Mouse (Mus musculus): Measurements from ENCODE around the gene Dip2b. TPM values are rescaled to one million over a fixed set of nuclear protein-coding genes. Genes with fewer than 3 reads are reported as not detected.

The Dip2b gene
- polyA plus RNA-seq, 1 experiment = 35.9 TPM

GRCm38 (mm10) chr15:100178487-100178886 is 140.0 kb downstream of the Dip2b start:
- Histone ChIP-seq H3K27ac (ENCODE audit: insufficient read depth, low read length) (no peak overlapping the region), H3K4me1 (ENCODE audit: control insufficient read depth, insufficient read depth, low read length) (peaks cover 3% of the 10 kb centered on the region; the same call in 1 of the 2 replicates), H3K4me3 (ENCODE audit: insufficient read depth, low read length) (no peak overlapping the region)
- TF ChIP-seq POLR2A (IDR thresholded peaks at IDR 0.05; ENCODE audit: extremely low read depth, insufficient read depth, low read length) = no peak
- TF ChIP-seq CTCF (IDR thresholded peaks at IDR 0.05; ENCODE audit: extremely low read depth, insufficient read depth, low read length) = no peak

- Histone ChIP-seq H3K4me3 (ENCODE audit: insufficient read depth, low read length) (no peak overlapping the region), H3K27ac (ENCODE audit: insufficient read depth, low read length) (0 out of 2 replicates have a peak overlapping the region, but pooled peaks have one; percentile 2), H3K4me1 (ENCODE audit: control insufficient read depth, insufficient read depth, low read length) (peaks cover 3% of the 10 kb centered on the region; the same call in 1 of the 2 replicates)
- TF ChIP-seq POLR2A (IDR thresholded peaks at IDR 0.05; ENCODE audit: extremely low read depth, insufficient read depth, low read length) (no peak), CTCF (IDR thresholded peaks at IDR 0.05; ENCODE audit: extremely low read depth, insufficient read depth, low read length) (no peak)
Observed at GRCm38 (mm10) chr15:100179685-100180084, 141.2 kb downstream of the Dip2b start.

GRCm38 (mm10) chr15:100180221-100180620 is 141.8 kb downstream of the Dip2b start:
- TF ChIP-seq CTCF (IDR thresholded peaks at IDR 0.05; ENCODE audit: extremely low read depth, insufficient read depth, low read length) = no peak
- no peak for TF ChIP-seq POLR2A (IDR thresholded peaks at IDR 0.05; ENCODE audit: extremely low read depth, insufficient read depth, low read length)
- Histone ChIP-seq H3K4me3 (ENCODE audit: insufficient read depth, low read length) (no peak overlapping the region), H3K4me1 (ENCODE audit: control insufficient read depth, insufficient read depth, low read length) (peaks cover 3% of the 10 kb centered on the region; the same call in 1 of the 2 replicates), H3K27ac (ENCODE audit: insufficient read depth, low read length) (no peak overlapping the region)

- no peak overlapping the region for H3K27ac ChIP-seq (ENCODE audit: insufficient read depth, low read length)
- peaks cover 3% of the 10 kb centered on the region; the same call in 1 of the 2 replicates for H3K4me1 ChIP-seq (ENCODE audit: control insufficient read depth, insufficient read depth, low read length)
- no peak overlapping the region for H3K4me3 ChIP-seq (ENCODE audit: insufficient read depth, low read length)
- no peak for TF ChIP-seq CTCF (IDR thresholded peaks at IDR 0.05; ENCODE audit: extremely low read depth, insufficient read depth, low read length)
- no peak for TF ChIP-seq POLR2A (IDR thresholded peaks at IDR 0.05; ENCODE audit: extremely low read depth, insufficient read depth, low read length)
Observed at GRCm38 (mm10) chr15:100181841-100182240, 143.4 kb downstream of the Dip2b start.

- H3K4me1 ChIP-seq (ENCODE audit: control insufficient read depth, insufficient read depth, low read length) = peaks cover 3% of the 10 kb centered on the region; the same call in 1 of the 2 replicates
- H3K27ac ChIP-seq (ENCODE audit: insufficient read depth, low read length) = no peak overlapping the region
- no peak overlapping the region for H3K4me3 ChIP-seq (ENCODE audit: insufficient read depth, low read length)
- TF ChIP-seq POLR2A (IDR thresholded peaks at IDR 0.05; ENCODE audit: extremely low read depth, insufficient read depth, low read length) (no peak), CTCF (IDR thresholded peaks at IDR 0.05; ENCODE audit: extremely low read depth, insufficient read depth, low read length) (no peak)
Observed at GRCm38 (mm10) chr15:100182526-100183280, 144.2 kb downstream of the Dip2b start.

GRCm38 (mm10) chr15:100183510-100183909 is 145.0 kb downstream of the Dip2b start:
- H3K27ac ChIP-seq (ENCODE audit: insufficient read depth, low read length) = no peak overlapping the region
- peaks cover 3% of the 10 kb centered on the region; the same call in 1 of the 2 replicates for H3K4me1 ChIP-seq (ENCODE audit: control insufficient read depth, insufficient read depth, low read length)
- TF ChIP-seq CTCF (IDR thresholded peaks at IDR 0.05; ENCODE audit: extremely low read depth, insufficient read depth, low read length) (no peak), POLR2A (IDR thresholded peaks at IDR 0.05; ENCODE audit: extremely low read depth, insufficient read depth, low read length) (no peak)
- no peak overlapping the region for H3K4me3 ChIP-seq (ENCODE audit: insufficient read depth, low read length)

- Histone ChIP-seq H3K27ac (ENCODE audit: insufficient read depth, low read length) (no peak overlapping the region), H3K4me3 (ENCODE audit: insufficient read depth, low read length) (no peak overlapping the region), H3K4me1 (ENCODE audit: control insufficient read depth, insufficient read depth, low read length) (no peaks in the 10 kb centered on the region; the same call in 1 of the 2 replicates)
- peak; percentile 29; the same call in 1 of the 2 replicates for TF ChIP-seq CTCF (IDR thresholded peaks at IDR 0.05; ENCODE audit: extremely low read depth, insufficient read depth, low read length)
- TF ChIP-seq POLR2A (IDR thresholded peaks at IDR 0.05; ENCODE audit: extremely low read depth, insufficient read depth, low read length) = no peak
Observed at GRCm38 (mm10) chr15:100184821-100185496, 146.5 kb downstream of the Dip2b start.

GRCm38 (mm10) chr15:100186234-100186633 is 147.8 kb downstream of the Dip2b start:
- no peak for TF ChIP-seq POLR2A (IDR thresholded peaks at IDR 0.05; ENCODE audit: extremely low read depth, insufficient read depth, low read length)
- TF ChIP-seq CTCF (IDR thresholded peaks at IDR 0.05; ENCODE audit: extremely low read depth, insufficient read depth, low read length) = no peak
- H3K27ac ChIP-seq (ENCODE audit: insufficient read depth, low read length) = no peak overlapping the region
- no peaks in the 10 kb centered on the region; the same call in 1 of the 2 replicates for H3K4me1 ChIP-seq (ENCODE audit: control insufficient read depth, insufficient read depth, low read length)
- H3K4me3 ChIP-seq (ENCODE audit: insufficient read depth, low read length) = no peak overlapping the region

- Histone ChIP-seq H3K4me1 (ENCODE audit: control insufficient read depth, insufficient read depth, low read length) (no peaks in the 10 kb centered on the region; the same call in 1 of the 2 replicates), H3K27ac (ENCODE audit: insufficient read depth, low read length) (no peak overlapping the region), H3K4me3 (ENCODE audit: insufficient read depth, low read length) (no peak overlapping the region)
- TF ChIP-seq POLR2A (IDR thresholded peaks at IDR 0.05; ENCODE audit: extremely low read depth, insufficient read depth, low read length) (no peak), CTCF (IDR thresholded peaks at IDR 0.05; ENCODE audit: extremely low read depth, insufficient read depth, low read length) (no peak)
Observed at GRCm38 (mm10) chr15:100186882-100187672, 148.6 kb downstream of the Dip2b start.
